Mouse (Mus musculus) activated CD4-positive, CD25-positive, alpha-beta regulatory T cell (primary cell): Measurements from ENCODE around the gene Ywhab. TPM values are rescaled to one million over a fixed set of nuclear protein-coding genes. Genes with fewer than 3 reads are reported as not detected.

ENCODE experiments used
- polyA plus RNA-seq, 2 experiments: library from polyadenylated mRNA; unstranded; fragments of 100-300 nt; shearing (Covaris generic); gene quantifications; one replicate each; pipeline ENCODE4 v1.2.1; 2017

Ywhab gene
- 100 to 1,000 TPM; 188 to 246 TPM for polyA plus RNA-seq

DNA sequence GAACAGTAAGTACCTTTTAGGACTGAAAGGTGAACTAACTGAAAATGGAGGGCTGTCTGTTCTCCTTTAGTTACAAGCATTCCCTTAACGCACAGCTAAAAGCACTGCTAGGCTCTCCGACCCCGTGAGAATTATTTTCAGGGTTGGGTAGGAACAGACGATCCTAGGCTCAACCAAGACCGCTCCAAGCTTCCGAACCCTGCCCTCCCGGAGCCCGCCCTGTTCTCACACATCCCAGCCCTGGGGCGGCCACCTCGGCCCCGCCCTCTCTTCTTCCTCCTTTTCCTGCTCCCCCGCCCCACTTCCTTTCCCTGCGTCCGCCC, at the start of gene Ywhab:
Gene Ywhab (plus strand): TSS at position 307 of the 323 bp plus-strand sequence.

DNA sequence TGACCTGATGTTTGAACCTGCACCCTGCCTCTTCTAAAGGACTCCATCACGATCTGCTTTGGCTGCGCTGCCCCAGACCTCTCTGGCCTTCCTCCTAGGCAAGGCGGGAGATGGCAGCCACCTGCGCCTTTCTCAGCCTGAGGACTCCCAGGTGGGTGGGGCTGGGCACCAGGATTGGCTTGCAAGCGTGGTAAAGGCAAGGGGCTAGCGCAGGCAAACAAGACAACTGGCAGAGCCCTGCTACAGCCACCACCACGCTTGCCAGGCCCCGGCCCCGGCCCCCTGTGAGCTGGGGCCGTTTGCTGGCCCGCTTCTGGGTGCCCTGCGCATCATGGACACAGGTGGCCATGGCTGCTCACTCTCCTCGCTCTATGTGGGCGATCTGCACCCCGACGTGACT, 30.4 kb downstream of the Ywhab start, which contains the start of gene Pabpc1l:
Gene Pabpc1l (plus strand): TSS at position 301 of the 400 bp plus-strand sequence.

Other genes with a start within 250 kb of the Ywhab start
- gene Ada, start 244.7 kb upstream of the Ywhab start, polyA plus RNA-seq: 10 to 100 TPM; 12.5 to 13.2 TPM
- gene Ccn5, start 174.1 kb upstream of the Ywhab start, polyA plus RNA-seq: not detected
- not detected for gene Kcnk15, start 141.3 kb upstream of the Ywhab start, polyA plus RNA-seq
- gene Rims4, start 76.3 kb upstream of the Ywhab start, polyA plus RNA-seq: not detected
- gene Pabpc1l, start 30.5 kb downstream of the Ywhab start, polyA plus RNA-seq: 1 to 10 TPM; 2.2 to 3.8 TPM
- gene Stk4, start 75.4 kb downstream of the Ywhab start, polyA plus RNA-seq: 100 to 1,000 TPM; 186 to 204 TPM
- 100 to 1,000 TPM; 109 to 134 TPM for gene Tomm34, start 76.2 kb downstream of the Ywhab start, polyA plus RNA-seq
- gene Kcns1, start 176.2 kb downstream of the Ywhab start, polyA plus RNA-seq: not detected
- gene Wfdc5, start 187.8 kb downstream of the Ywhab start, polyA plus RNA-seq: under 1 TPM in 1 of 2 experiments, not detected in 1; 0.50 TPM
- under 1 TPM in 1 of 2 experiments, not detected in 1; 0.43 TPM for gene Wfdc12, start 195.6 kb downstream of the Ywhab start, polyA plus RNA-seq
- not detected for gene Wfdc15a, start 205.2 kb downstream of the Ywhab start, polyA plus RNA-seq
- not detected for gene Wfdc15b, start 226.7 kb downstream of the Ywhab start, polyA plus RNA-seq
- not detected for gene Svs2, start 243.5 kb downstream of the Ywhab start, polyA plus RNA-seq